Mouse (Mus musculus): Measurements from ENCODE around the gene Cebpa.

GRCm38 (mm10) chr7:35130888-35131287 lies 11.8 kb downstream of the Cebpa start:
- TF ChIP-seq POLR2A (IDR thresholded peaks at IDR 0.05; ENCODE audit: insufficient read length, low read depth) (no peak), MYOD1 (IDR thresholded peaks at IDR 0.05; ENCODE audit: control insufficient read depth in 1 of 3, insufficient read length in 2 of 3, low read depth in 2 of 3) (no peak), TCF12 (IDR thresholded peaks at IDR 0.05; ENCODE audit: insufficient read depth, poor library complexity, severe bottlenecking) (no peak), POLR2AphosphoS2 (IDR thresholded peaks at IDR 0.05; ENCODE audit: insufficient read length, low read depth) (no peak), TCF3 (IDR thresholded peaks at IDR 0.05; ENCODE audit: insufficient read length, low read depth) (no peak), MAX (IDR thresholded peaks at IDR 0.05; ENCODE audit: low read depth) (no peak), USF1 (IDR thresholded peaks at IDR 0.05; ENCODE audit: low read depth) (no peak), CEBPB (IDR thresholded peaks at IDR 0.05; ENCODE audit: insufficient read depth, poor library complexity, severe bottlenecking) (no peak), MYOG (IDR thresholded peaks at IDR 0.05; ENCODE audit: control insufficient read depth in 1 of 3, insufficient read depth in 1 of 3, insufficient read length in 2 of 3, low read depth in 2 of 3) (no peak)
